Mouse (Mus musculus) left cerebral cortex, adult 9 months (tissue): ENCODE data around the gene Acta2.

Experiments
- DNase-seq, 2 experiments: peaks; one replicate each; pipeline ENCODE4 v3.0.0; 2022; ENCODE audit warnings: low spot score in 2 of 2

The Acta2 gene

DNA sequence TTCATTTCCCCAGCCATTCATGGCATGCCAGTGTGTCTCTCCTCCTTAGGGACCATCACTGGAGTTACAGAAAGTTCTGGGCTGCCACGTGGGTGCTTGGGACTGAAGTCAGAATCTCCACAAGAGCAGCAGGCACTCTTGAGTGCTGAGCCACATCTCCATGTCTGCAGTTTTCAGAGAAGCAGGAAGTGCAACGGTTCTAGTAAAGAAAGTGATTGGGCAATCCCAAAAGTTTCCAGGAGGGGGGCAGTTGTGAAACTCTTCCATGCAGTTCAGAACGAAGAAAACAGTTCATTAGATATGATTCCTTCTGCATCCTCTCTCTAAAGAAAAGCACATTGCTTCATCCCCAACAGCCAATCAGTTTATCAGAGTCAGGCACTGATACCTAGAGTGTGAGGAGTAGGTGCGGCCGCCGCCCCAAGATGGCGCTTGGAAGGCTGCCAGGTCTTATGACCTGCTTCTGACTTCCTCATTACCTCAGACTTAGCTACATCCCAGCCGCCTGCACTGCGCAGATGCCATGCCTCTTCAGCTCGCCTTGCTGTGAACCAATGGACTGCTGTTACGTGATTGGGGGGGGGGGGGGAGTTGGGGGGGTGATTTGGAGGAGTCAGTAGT lies 14.8 kb upstream of the Acta2 start:
- no peak for DNase-seq

DNA sequence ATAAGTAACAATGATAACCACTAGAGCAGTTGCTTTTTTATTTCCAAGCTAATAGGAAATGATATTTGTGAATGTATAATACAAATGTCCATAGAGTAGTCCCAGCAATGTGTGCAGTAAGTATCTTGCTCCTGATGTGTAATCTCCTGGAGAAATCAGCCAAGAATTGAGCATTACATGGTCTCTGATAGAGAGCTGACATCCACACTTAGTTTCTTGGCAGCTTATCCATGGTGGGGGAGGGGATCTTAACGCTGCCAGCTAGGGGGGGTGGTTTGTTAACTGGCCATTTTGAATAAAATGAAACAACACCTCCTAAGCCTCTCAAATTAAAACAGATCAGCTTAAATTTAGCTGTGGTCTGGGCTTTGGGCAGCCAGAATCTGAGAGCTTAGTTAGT lies 13.6 kb upstream of the Acta2 start:
- DNase-seq = no peak

- no peak for DNase-seq
These were observed 10.3 kb upstream of the Acta2 start for GRCm38 (mm10) chr19:34265604-34266193.

DNA sequence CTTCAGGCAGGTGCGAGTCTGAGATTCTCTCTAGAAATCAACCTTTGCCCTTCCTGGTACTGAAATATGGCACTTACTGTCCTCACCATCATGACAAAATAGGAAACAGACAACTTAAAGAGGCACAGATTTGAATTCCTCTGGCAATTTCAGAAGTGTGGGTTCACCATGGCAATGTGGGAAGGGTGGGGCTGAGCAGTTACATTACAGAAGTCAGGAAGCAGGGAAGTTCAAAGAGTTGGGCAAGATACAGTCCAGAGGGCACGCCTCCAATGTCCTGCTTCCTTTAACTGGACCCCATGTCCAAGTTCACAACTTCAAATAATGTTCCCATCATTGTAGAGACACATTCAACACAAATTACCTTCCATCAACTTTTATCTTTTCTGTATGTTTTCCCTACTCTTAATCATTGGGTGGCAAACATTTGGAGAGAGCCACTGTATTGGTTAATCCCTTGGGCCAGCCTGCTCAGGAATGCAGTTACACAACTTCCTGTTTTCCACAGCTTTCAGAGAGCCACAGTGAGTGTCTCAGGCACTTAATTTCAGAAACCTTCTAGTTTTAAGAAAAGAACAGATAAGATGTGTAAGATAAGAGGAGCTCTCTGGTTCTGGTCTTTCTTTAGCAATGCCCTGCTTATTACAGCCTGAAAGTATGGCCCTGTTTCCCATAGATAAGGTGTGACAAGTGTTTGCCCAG lies 7.0 kb upstream of the Acta2 start:
- DNase-seq = no peak

DNA sequence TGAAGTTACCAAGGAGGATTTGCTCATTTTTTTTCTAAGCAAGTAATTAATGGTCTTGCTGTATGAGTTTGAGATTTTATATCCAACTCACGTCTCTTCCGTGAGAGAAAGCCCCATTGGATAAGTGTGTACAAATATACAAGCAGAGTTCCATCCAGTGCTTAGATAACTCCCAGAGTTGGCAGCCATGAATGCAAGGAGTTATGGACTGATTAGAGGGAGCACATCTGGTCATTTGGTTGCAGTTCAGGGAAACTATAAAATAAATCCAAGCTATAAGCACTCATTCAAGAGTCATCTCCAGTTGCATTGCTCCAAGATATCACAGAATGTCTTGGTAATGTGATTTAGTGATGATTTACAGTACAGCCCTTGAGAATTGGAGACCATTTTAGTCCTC lies 1.5 kb upstream of the Acta2 start:
- DNase-seq = no peak

GRCm38 (mm10) chr19:34256149-34256548 lies 759 bp upstream of the Acta2 start:
- no peak for DNase-seq

GRCm38 (mm10) chr19:34254101-34254879 lies 1.1 kb downstream of the Acta2 start:
- no peak for DNase-seq

- no peak for DNase-seq
These were observed 2.9 kb downstream of the Acta2 start for GRCm38 (mm10) chr19:34252450-34252849.

GRCm38 (mm10) chr19:34251900-34252299 lies 3.5 kb downstream of the Acta2 start:
- no peak for DNase-seq

DNA sequence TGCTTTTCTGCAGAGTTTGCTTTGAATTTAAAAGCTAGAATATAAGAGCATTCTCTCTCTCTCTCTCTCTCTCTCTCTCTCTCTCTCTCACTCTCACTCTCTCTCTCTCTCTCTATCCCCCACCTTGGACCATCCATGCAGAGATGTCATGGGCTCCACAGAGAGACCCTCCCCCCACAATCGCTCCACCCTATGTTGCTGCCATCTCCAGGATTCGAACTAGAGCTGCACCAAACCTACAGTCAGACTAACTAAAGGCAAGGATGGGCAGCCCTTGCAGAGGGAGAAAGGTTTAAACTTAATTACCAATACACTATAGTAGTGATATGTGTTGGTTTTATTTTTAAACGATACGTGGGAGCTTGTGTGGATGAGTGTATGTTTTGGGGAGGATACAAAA lies 4.8 kb downstream of the Acta2 start:
- DNase-seq = no peak

DNA sequence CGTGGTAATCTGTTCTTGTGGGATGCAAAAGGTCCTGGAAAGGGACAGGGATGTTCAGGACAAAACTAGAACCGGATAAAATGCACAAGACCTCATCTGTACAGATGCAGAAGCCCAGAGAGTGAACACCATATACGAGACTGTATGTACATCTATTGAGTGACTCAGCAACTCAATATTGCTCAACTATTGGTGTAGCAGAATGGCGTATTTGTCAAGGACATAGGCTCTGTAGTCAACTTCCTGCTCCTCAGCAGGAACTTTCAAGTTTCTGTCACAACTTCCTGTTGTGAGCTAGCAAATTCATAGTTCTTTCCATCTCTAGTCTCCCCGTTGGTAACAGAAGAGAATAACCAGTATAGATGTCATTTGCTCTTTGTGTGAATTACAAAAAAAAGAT lies 6.8 kb downstream of the Acta2 start:
- no peak for DNase-seq

DNA sequence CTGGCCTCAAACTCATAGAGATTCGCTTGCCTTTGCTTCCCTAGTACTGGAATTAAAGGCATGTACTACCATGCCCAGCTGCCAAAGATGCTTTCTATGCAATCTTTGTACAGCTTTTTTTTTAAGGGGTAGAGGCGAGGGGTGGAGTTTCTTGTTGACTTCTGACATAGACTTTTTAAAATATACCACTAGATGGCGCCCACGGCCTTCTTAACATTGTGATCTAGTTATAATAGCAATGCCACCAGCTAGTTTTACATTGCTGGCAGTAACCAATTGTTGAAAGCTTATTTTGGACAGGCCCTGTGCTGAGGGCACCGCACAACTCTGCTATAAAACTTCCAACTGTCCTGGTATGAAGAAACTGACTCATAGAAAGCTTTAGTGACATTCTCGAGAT lies 11.3 kb downstream of the Acta2 start:
- peak in 1 of 2 experiments; percentile 61 for DNase-seq

- no peak for DNase-seq
These were observed 12.5 kb downstream of the Acta2 start for GRCm38 (mm10) chr19:34242925-34243324.

DNA sequence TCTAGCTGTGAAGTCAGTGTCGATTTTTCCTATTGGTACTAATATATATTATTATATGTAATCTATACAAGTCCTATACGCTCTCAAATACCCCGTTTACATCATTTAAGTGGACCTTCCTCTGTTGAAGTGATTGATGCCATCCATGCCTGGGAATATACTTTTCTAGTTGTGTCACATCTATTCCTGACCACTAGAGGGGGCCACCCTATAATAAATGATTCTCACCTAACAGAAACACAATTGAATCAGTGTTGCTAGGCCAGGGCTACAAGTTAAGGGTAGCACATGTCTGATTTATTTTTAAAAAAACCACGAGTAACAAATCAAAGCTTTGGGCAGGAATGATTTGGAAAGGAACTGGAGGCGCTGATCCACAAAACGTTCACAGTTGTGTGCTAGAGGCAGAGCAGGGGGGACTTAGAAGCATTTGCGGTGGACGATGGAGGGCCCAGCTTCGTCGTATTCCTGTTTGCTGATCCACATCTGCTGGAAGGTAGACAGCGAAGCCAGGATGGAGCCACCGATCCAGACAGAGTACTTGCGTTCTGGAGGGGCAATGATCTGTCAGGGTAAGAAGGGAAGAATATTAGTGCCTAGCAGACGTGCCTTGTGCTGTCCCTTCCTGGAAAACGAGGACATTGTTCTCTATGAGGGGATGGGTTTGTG lies 14.0 kb downstream of the Acta2 start:
- DNase-seq = no peak

GRCm38 (mm10) chr19:34240273-34241039 lies 14.9 kb downstream of the Acta2 start:
- DNase-seq = no peak

- DNase-seq = no peak
These were observed 17.6 kb downstream of the Acta2 start for GRCm38 (mm10) chr19:34237746-34238145.

DNA sequence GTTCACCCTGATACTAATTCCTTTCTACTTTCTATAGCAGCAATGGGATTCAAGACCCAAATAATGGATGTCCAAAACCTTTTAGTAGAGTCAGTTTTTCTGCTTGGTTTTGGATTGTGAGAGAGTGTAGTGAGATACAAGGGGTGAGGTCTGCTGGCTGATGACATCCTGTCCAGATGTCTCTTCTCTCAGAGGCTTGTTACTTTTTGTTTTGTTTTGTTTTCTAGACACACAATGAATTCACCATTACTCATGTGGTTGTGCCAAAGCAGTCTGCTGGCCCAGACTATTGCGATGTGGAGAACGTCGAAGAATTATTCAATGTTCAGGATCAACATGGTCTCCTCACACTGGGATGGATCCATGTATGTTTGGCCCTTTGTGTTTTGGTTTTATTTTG lies 19.3 kb downstream of the Acta2 start:
- DNase-seq = no peak

DNA sequence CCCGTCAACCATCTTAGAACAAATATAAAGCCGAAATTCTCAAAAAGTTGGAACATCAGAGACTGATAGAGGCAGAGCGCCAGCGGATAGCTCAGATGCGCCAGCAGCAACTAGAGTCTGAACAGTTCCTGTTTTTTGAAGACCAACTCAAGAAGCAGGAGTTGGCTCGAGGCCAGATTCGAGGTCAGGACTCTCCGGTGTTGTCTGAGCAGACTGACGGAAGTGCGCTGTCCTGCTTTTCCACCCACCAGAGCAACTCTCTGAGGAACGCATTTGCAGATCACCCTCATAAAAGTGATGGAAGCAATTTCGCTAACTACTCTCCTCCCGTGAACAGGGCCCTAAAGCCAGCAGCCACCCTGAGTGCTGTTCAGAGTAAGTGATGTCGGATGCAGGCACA lies 21.4 kb downstream of the Acta2 start:
- DNase-seq = peak in 1 of 2 experiments; percentile 55

GRCm38 (mm10) chr19:34232326-34232725 lies 23.1 kb downstream of the Acta2 start:
- DNase-seq = no peak

DNA sequence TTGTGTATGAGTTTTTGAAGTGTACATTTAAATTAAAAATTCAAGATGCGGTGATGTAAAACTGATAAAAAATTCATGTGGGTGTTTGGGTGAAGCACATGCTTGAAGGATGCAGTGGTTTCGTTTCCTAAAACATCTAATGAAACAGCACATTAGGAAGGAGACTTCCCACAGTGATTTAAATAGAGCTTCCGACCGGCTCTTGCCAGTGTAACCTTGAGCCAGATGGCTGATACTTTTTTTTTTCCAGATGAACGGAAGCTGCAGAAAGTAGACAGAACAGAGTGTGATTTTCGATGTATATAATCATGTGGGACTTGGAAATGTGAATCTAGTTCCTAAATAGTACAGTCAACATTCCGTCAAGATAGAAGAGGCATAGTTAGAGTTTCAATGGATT lies 23.8 kb downstream of the Acta2 start:
- peak in 1 of 2 experiments; percentile 49 for DNase-seq

GRCm38 (mm10) chr19:34222805-34223204 lies 32.6 kb downstream of the Acta2 start:
- DNase-seq = no peak
